Mouse (Mus musculus): Measurements from ENCODE around the gene Etv5. TPM values are rescaled to one million over a fixed set of nuclear protein-coding genes. Genes with fewer than 3 reads are reported as not detected.

The Etv5 gene
- polyA plus RNA-seq, 1 experiment from 2014 or later: 45.8 TPM

DNA sequence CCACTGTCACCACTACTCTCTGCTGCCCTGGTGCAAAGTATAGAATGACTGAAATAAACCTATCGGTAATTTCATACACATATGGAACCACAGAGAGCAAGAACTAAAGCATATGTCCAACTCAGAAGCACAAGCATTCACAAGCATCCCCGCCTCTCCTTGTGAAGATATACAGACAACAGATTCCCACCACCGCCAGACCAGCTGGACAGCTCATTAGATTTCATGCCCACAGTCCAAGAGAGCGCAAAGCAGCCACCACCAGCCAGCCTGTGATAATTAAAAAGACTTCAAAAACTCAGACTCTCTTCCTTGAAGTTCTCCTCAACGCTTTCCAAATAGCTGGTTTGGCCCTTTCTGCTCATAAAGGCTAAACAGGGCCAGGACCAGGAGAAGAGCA, 17.3 kb downstream of the Etv5 start:
- no peaks in the 10 kb centered on the region for H3K9me3 ChIP-seq
- H3K4me1 ChIP-seq: peaks cover 14% of the 10 kb centered on the region
- H3K36me3 ChIP-seq (replicated peaks): peaks cover 41% of the 10 kb centered on the region
- no peak for DNase-seq (ENCODE audit: extremely low spot score, low spot score)
- no peak overlapping the region for H3K4me3 ChIP-seq
- H3K27ac ChIP-seq: no peak overlapping the region
- WGBS: 83% methylated on average over 5 of the region's 5 CpGs
- H3K27me3 ChIP-seq (ENCODE audit: poor library complexity, severe bottlenecking): peaks cover 5% of the 10 kb centered on the region; the same call in 1 of the 2 replicates

DNA sequence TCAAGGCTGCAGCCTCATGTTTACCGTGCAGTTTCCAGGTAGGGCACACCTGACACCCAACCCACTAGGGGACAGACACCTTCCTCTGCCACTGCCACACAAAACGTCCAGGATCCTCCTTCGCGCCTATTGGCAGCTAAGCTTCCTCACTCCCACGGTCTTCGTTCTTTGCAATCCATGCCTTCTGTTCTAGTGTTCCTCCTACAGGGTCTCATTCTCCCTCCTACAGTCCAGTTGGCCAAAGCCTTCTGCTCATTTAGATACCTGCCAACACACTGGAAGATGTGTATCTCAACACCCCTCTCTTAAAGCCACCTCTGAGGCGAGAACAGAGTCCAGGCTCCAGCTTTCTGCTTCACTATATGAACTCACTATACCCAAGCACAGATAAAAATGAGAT, 21.6 kb downstream of the Etv5 start:
- Histone ChIP-seq H3K27ac (no peak overlapping the region), H3K27me3 (ENCODE audit: poor library complexity, severe bottlenecking) (no peaks in the 10 kb centered on the region), H3K4me1 (peaks cover 18% of the 10 kb centered on the region), H3K36me3 (replicated peaks) (peaks cover 37% of the 10 kb centered on the region), H3K9me3 (no peaks in the 10 kb centered on the region), H3K4me3 (no peak overlapping the region)
- DNase-seq (ENCODE audit: extremely low spot score, low spot score): no peak
- 97% methylated on average over 7 of the region's 7 CpGs for WGBS

DNA sequence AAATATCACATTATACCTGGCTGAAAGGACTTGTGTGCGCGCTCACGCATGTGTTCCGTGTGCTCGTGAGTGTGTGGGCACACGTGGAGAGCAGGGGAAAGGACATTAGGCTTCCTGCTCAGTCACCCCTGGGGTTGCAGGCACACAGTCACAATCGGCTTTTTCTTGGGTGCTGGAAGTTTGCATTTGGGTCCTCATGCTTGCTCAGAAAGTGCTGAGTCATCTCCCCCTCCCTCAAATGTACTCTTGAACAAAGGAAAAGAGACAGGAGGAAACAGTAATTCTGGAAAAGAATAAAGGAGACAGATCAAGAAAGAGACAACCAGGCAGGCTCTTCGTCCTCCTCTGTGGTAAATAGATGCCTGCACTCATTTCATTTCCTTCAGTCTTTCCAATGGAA, 22.5 kb downstream of the Etv5 start:
- Histone ChIP-seq H3K27me3 (ENCODE audit: poor library complexity, severe bottlenecking) (no peaks in the 10 kb centered on the region), H3K27ac (no peak overlapping the region), H3K4me3 (no peak overlapping the region), H3K4me1 (peaks cover 21% of the 10 kb centered on the region), H3K36me3 (replicated peaks) (peaks cover 37% of the 10 kb centered on the region), H3K9me3 (no peaks in the 10 kb centered on the region)
- 84% methylated on average over 8 of the region's 8 CpGs for WGBS
- no peak for DNase-seq (ENCODE audit: extremely low spot score, low spot score)

DNA sequence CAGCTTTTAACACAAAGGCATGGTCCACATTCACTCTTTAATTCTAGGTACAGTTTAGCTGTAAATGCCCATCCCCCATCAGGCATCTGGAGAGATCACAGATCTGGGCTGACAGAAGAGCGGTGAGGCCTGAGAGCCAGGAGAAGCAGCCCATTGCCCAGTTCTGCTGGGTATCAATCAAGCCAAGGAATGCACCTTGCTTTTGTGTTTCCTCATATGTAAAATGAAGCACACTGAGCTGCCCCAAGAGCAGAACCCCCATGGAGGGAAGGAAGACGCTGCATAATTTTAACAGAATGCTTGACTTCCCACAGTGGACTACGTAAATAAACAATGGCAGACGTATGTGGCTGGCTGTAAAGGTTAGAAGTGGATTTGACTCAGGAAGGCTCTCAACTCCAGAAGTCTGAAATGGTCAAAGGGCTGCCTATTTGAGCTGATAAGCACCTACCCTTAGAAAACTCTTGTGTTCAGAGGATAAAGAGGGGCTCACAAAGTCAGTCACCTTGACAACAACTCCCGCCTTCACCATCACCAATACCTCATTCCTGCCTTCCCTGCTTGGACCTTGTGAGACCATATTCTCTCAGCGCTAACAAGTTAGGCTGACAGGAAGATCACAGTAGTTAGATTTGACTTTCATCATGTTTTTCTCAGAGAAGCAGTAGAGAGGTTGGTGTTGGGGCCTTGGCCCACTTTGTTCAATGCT, 23.2 kb downstream of the Etv5 start:
- WGBS: 72% methylated on average over 6 of the region's 6 CpGs
- H3K27me3 ChIP-seq (ENCODE audit: poor library complexity, severe bottlenecking): no peaks in the 10 kb centered on the region
- no peaks in the 10 kb centered on the region for H3K9me3 ChIP-seq
- no peak for DNase-seq (ENCODE audit: extremely low spot score, low spot score)
- H3K27ac ChIP-seq: no peak overlapping the region
- H3K4me1 ChIP-seq: peaks cover 21% of the 10 kb centered on the region
- H3K4me3 ChIP-seq: no peak overlapping the region
- H3K36me3 ChIP-seq (replicated peaks): peaks cover 43% of the 10 kb centered on the region

DNA sequence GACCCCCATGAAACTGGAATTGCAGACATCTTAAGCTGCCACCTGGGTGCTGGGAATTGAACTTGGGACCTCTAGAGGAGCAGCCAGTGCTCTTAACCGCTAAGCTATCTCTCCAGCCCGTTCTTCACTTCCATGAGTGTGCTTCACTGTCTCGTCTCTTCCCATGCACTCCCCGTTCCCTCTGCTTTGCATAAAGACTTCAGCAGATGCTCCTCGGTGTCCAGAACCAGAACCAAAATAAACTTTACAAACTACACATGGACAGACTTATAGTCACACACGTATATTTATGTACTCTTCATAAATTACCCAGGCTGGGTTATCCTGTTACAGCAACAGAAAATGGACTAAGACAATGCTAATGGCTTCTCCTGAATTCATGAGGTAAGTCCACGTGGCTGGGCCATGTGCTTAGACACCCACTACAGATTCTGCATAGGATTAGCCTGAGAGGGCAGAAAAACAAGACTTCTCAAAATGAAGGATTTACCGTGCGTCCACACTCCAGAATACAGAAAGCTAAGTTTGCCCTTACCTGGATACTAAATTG, 25.2 kb downstream of the Etv5 start:
- Histone ChIP-seq H3K27me3 (ENCODE audit: poor library complexity, severe bottlenecking) (no peaks in the 10 kb centered on the region), H3K36me3 (replicated peaks) (peaks cover 52% of the 10 kb centered on the region), H3K9me3 (no peaks in the 10 kb centered on the region), H3K4me3 (no peak overlapping the region), H3K27ac (no peak overlapping the region), H3K4me1 (peaks cover 15% of the 10 kb centered on the region)
- no peak for DNase-seq (ENCODE audit: extremely low spot score, low spot score)
- WGBS: 90% methylated on average over 9 of the region's 9 CpGs

DNA sequence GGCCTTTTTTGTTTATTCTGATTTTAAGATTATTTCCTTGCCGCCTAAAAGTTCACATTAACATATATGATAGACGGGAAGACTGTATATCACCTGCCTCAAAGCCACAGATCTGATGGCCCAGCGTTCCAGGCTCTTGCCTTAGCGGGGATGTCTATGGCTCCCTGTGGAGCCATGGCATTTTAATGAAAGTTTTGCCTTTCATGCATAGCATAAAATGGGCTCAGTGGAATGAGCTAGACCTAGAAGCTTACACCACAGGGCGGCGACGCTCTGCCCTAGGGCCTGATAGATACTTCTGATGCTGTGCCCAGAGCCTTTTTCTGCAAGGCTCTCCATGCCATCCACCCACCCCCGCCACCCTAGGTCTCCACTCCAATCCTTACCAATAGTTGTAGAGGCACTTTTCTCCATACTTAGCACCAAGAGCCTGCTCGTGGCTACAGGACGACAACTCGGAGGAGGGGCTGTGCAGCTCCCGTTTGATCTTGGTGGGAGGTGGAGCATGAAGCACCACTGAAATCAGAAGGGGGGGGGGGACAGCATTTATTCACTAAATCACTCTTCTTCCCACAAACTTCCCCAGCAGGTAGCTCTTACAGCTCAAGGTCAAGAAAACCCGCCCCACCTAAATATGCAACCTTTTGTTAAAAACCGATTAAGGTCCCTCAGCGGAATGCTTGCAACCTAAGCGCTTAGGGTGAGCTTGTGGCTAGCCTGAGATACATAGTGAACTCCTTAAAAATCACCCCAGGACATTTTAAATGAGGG, 26.9 kb downstream of the Etv5 start:
- Histone ChIP-seq H3K9me3 (no peaks in the 10 kb centered on the region), H3K36me3 (replicated peaks) (peaks cover 51% of the 10 kb centered on the region), H3K4me3 (no peak overlapping the region), H3K27me3 (ENCODE audit: poor library complexity, severe bottlenecking) (no peaks in the 10 kb centered on the region), H3K4me1 (peaks cover 15% of the 10 kb centered on the region), H3K27ac (no peak overlapping the region)
- WGBS: 70% methylated on average over 16 of the region's 16 CpGs
- DNase-seq (ENCODE audit: extremely low spot score, low spot score): no peak

DNA sequence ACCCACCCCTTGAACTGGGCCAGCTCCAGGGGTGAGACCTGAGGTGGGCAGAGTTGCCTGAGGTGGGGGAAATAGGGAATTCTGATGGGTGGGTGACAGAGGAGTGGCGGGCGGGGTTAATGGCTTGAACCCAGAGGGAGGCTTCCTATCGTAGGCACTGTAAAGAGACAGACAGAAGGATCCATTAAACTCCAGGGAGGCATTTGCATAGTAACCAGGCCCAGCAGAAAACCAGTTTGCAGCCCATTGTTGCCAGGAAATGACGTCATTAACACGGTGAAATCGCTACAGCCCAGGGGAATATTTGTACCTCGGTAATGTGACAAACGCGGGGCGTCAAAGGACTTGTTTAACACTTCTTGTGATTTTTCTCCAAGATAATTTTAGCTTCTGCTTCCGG, 27.8 kb downstream of the Etv5 start:
- DNase-seq (ENCODE audit: extremely low spot score, low spot score): no peak
- 71% methylated on average over 11 of the region's 11 CpGs for WGBS
- Histone ChIP-seq H3K9me3 (no peaks in the 10 kb centered on the region), H3K36me3 (replicated peaks) (peaks cover 51% of the 10 kb centered on the region), H3K27ac (no peak overlapping the region), H3K4me1 (peaks cover 14% of the 10 kb centered on the region), H3K27me3 (ENCODE audit: poor library complexity, severe bottlenecking) (no peaks in the 10 kb centered on the region), H3K4me3 (no peak overlapping the region)

DNA sequence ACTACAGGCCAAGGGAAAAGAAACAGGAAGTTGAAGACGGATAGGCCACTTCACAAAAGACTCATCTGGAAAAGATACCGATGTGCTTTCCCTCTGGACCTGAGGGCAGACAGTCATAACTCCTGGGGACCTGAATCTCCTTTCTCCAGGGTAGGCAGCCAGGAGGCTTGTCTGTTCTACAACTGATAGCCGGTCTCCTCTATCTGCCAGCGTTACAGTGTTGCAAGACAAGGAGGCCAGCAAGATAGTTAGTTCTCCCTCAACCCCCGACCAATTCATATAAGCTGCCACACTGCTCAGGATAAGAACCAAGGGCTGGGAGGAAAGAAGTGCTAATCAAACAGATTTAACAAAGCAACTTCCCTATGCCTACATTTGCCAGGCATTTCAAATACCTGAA, 29.5 kb downstream of the Etv5 start:
- peaks cover 66% of the 10 kb centered on the region for H3K36me3 ChIP-seq (replicated peaks)
- 90% methylated on average over 5 of the region's 5 CpGs for WGBS
- no peak overlapping the region for H3K4me3 ChIP-seq
- no peak for DNase-seq (ENCODE audit: extremely low spot score, low spot score)
- H3K27me3 ChIP-seq (ENCODE audit: poor library complexity, severe bottlenecking): no peaks in the 10 kb centered on the region
- no peak overlapping the region for H3K27ac ChIP-seq
- no peaks in the 10 kb centered on the region for H3K9me3 ChIP-seq
- peaks cover 11% of the 10 kb centered on the region for H3K4me1 ChIP-seq

DNA sequence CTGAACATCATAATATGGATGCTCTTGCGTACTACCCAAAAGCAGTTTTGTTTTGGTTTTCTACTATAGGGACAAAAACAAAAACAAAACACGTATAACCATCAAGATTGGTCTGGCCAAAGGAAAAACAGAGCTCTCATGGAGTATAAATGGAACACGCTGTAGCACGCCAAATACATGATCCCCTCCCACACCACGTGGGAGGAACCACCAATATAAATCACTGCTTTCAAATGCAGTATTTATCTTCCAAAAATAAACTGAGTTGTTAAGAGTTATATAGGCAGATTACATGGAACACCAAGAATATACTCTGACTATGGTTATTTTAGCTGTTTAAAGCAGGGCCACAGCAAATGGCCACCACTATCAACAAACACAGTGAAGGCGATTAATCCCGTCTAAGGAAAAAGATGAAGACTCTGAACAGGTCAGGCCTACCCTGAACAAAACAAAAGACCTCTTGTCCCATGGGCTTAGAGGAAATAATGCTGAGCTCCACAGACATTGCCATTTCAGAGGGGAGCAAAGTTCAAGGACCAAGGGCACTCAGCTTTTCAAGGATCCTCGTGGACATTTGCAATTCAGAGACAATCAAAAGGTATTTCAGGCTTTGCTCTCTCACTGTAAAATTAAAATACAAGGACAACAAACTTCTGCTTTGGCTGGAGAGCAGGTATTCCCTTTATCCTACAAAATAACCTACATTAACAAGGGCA, 30.7 kb downstream of the Etv5 start:
- H3K4me3 ChIP-seq: no peak overlapping the region
- peaks cover 67% of the 10 kb centered on the region for H3K36me3 ChIP-seq (replicated peaks)
- no peaks in the 10 kb centered on the region for H3K9me3 ChIP-seq
- H3K4me1 ChIP-seq: peaks cover 11% of the 10 kb centered on the region
- H3K27ac ChIP-seq: no peak overlapping the region
- 83% methylated on average over 8 of the region's 8 CpGs for WGBS
- DNase-seq (ENCODE audit: extremely low spot score, low spot score): no peak
- H3K27me3 ChIP-seq (ENCODE audit: poor library complexity, severe bottlenecking): no peaks in the 10 kb centered on the region

DNA sequence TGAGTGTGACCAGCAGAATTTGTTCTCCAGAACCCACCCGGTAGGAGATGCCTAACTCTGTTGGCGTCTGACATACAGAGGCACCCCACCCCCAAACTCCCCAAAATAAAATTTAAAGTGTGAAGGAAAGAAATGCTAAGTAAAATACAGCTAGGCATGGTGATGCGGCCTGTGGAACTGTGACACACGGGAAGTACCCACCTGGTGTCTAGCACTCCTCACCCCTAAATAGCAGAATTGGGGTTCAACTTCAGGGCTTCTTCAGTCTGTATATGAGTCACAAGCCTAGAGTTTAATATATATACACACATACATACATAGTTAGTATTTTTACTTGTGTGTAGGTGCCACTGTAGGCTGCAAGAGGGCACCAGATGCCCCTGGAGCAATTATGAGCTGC, 32.8 kb downstream of the Etv5 start:
- no peaks in the 10 kb centered on the region for H3K9me3 ChIP-seq
- 90% methylated on average over 4 of the region's 4 CpGs for WGBS
- H3K27me3 ChIP-seq (ENCODE audit: poor library complexity, severe bottlenecking): no peaks in the 10 kb centered on the region
- no peak overlapping the region for H3K4me3 ChIP-seq
- H3K36me3 ChIP-seq (replicated peaks): peaks cover 70% of the 10 kb centered on the region
- no peak overlapping the region for H3K27ac ChIP-seq
- peaks cover 8% of the 10 kb centered on the region; the same call in 1 of the 2 replicates for H3K4me1 ChIP-seq
- DNase-seq (ENCODE audit: extremely low spot score, low spot score): no peak

DNA sequence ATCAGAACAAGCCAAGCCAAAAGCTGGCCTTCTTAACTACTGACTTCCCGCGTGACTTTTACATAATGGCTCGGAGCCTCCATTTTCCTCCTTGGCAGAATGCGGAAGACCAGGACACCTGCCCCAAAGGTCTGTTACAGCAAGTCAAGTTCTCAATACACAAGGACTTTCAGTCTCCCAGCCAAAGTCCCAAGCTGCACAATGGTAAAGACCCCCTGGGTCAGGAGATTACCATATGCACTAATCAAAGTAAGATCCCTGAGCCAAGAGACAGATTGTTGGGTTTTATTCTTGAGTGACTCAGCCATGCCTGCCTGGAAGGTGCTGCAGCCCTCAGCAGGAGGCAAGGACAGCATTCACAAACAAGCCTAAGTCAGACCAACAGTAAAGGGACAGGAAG, 33.5 kb downstream of the Etv5 start:
- Histone ChIP-seq H3K27me3 (ENCODE audit: poor library complexity, severe bottlenecking) (no peaks in the 10 kb centered on the region), H3K4me1 (peaks cover 8% of the 10 kb centered on the region; the same call in 1 of the 2 replicates), H3K36me3 (replicated peaks) (peaks cover 70% of the 10 kb centered on the region), H3K27ac (no peak overlapping the region), H3K9me3 (no peaks in the 10 kb centered on the region), H3K4me3 (no peak overlapping the region)
- DNase-seq (ENCODE audit: extremely low spot score, low spot score): no peak
- 83% methylated on average over 4 of the region's 4 CpGs for WGBS

DNA sequence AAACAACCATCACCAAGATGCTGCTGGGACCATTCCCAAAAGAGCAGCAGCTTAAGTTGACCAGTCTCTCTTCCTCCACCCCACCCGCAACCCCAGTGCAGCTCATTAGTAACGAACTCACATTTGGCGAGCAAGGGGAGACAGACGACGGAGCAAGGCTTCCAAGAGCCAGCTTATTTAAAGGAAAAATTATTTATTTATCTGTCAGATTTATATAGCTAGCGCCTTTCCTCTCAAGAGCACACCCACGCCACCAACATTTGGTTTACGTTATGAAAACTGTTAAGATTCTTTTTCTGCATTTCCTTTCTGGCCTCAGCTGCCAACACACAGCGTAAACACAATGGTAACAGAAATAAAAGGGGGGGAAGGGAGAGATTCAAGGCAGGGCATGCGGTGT, 34.0 kb downstream of the Etv5 start:
- H3K36me3 ChIP-seq (replicated peaks): peaks cover 70% of the 10 kb centered on the region
- no peak for DNase-seq (ENCODE audit: extremely low spot score, low spot score)

More for the DNA sequence above, 34.0 kb downstream of the Etv5 start:
- H3K9me3 ChIP-seq: no peaks in the 10 kb centered on the region
- H3K27me3 ChIP-seq (ENCODE audit: poor library complexity, severe bottlenecking): no peaks in the 10 kb centered on the region
- no peak overlapping the region for H3K27ac ChIP-seq
- H3K4me1 ChIP-seq: peaks cover 8% of the 10 kb centered on the region; the same call in 1 of the 2 replicates
- no peak overlapping the region for H3K4me3 ChIP-seq
- WGBS: 88% methylated on average over 10 of the region's 10 CpGs
